Mouse (Mus musculus): Measurements from ENCODE around the gene Pax8.
A peak's percentile ranks its signal among the peaks of the same experiment; 100 is the strongest.

DNA sequence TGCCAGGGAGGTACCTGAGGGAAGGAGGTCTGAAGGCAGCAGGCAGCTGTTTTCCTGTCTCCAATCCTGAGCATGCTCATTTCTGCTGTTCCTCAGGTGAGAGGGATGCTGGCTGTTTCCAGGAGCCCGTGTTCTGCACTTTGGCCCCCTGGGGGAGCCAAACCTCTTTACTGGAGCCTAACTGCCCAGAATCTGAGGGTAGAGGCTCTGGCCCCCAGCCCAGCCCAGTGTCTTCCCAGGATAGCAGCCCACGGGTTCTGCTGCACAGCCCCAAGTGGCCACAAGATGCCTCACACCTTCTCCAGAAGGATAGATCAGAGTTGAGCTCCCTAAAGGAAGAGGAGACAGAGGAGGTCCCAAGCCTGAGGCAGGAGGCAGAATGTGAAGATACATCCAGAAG, 78.3 kb downstream of the Pax8 start:
- TF ChIP-seq EP300 (IDR thresholded peaks at IDR 0.05; ENCODE audit: low read length) (no peak), RAD21 (IDR thresholded peaks at IDR 0.05; ENCODE audit: low read depth, low read length) (no peak; the same call in 1 of the 2 replicates), ZKSCAN1 (IDR thresholded peaks at IDR 0.05; ENCODE audit: borderline replicate concordance, low read depth, low read length) (no peak), POLR2A (IDR thresholded peaks at IDR 0.05; ENCODE audit: low read depth, low read length) (no peak), CTCF (conservative IDR thresholded peaks at IDR 0.05 in 1 of 2, IDR thresholded peaks at IDR 0.05 in 1 of 2; ENCODE audit: low read depth in 2 of 2, low read length in 2 of 2) (peak in 1 of 2 experiments; percentile 34; a peak in 1 of 4 replicates), TBP (conservative IDR thresholded peaks at IDR 0.05; ENCODE audit: low read depth, low read length) (no peak), ZMIZ1 (IDR thresholded peaks at IDR 0.05; ENCODE audit: low read depth, low read length) (no peak), MAX (IDR thresholded peaks at IDR 0.05; ENCODE audit: low read length) (no peak), BHLHE40 (IDR thresholded peaks at IDR 0.05; ENCODE audit: low read depth, low read length) (no peak), MYC (IDR thresholded peaks at IDR 0.05; ENCODE audit: low read depth, low read length) (no peak)
